Mouse (Mus musculus): ENCODE data around the gene Ccer2. TPM values are rescaled to one million over a fixed set of nuclear protein-coding genes. Genes with fewer than 3 reads are reported as not detected.

Ccer2 gene
- 0.72 and 1.1 TPM in 2 replicates for polyA plus RNA-seq (2015; fragmentation: Nextera tagmentation; extraction: Ambion mirVana)

DNA sequence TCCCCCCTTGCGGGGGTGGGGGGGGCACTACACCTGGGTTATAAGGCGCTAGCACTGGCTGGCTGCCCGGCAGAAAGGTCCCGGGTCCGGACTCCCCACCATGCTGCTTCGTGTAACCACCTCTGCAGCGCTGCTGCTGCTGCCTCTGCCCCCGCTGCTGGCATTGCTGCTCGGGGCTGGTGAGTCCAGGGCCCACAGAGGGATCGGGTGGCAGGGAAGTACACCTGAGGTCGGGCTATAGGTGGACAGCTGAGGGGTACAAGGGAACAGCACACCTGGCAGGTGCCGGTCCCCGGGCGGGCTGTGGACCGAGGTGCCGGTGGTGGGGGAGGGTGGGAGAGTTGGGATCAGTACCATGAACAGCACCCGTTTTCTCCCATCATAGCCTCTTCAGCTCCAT lies at the start of gene Ccer2:
Gene Ccer2 (plus strand): TSS at position 96 of the 400 bp plus-strand sequence.
- peaks cover 3% of the 10 kb centered on the region; the same call in 1 of the 2 replicates for H3K4me1 ChIP-seq (ENCODE audit: control insufficient read depth, insufficient read depth, low read depth, low read length)
- H3K4me3 ChIP-seq (ENCODE audit: low read length) = peak within 1 kb of the TSS; percentile 2; the same call in 1 of the 2 replicates
- H3K4me2 ChIP-seq (ENCODE audit: low read length) = peak within 1 kb of the TSS; percentile 40
- 6% methylated on average over 17 of the region's 17 CpGs for WGBS
- ATAC-seq = 0 out of 2 replicates have a peak, but pooled peaks have one; percentile 34
- H3K9ac ChIP-seq (ENCODE audit: low read depth, low read length) = peak within 1 kb of the TSS; percentile 6
- H3K27me3 ChIP-seq (replicated peaks; ENCODE audit: control insufficient read depth, insufficient read depth, low read length) = peaks cover 3% of the 10 kb centered on the region; the same call in 1 of the 2 replicates
- no peaks in the 10 kb centered on the region for H3K9me3 ChIP-seq (ENCODE audit: control insufficient read depth, low read length)
- H3K27ac ChIP-seq (ENCODE audit: low read depth, low read length) = no peak within 1 kb of the TSS
- peaks cover 20% of the 10 kb centered on the region for H3K36me3 ChIP-seq (ENCODE audit: control insufficient read depth, insufficient read depth, low read length)

DNA sequence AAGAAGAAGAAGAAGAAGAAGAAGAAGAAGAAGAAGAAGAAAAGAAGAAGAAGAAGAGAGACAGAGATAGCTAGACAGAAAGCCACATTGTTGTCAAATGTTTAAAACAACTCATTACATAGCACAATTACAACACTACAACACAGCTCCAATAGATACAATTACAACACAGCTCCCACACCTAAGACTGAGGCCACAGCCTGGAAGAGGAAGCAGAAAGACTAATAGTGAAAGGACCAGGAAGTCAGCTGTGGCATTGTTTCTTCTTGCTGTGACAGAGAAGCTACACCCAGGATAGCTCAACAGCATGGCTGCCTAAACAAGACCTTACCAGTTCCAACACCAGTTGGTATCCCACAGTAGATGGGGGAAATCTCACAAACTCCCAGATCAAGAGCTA lies 46.5 kb upstream of the Ccer2 start:
- no peak overlapping the region for H3K4me2 ChIP-seq (ENCODE audit: low read length)
- no peak for ATAC-seq
- H3K27me3 ChIP-seq (replicated peaks; ENCODE audit: control insufficient read depth, insufficient read depth, low read length) = no peaks in the 10 kb centered on the region
- H3K4me3 ChIP-seq (ENCODE audit: low read length) = no peak overlapping the region
- no peaks in the 10 kb centered on the region for H3K36me3 ChIP-seq (ENCODE audit: control insufficient read depth, insufficient read depth, low read length)
- H3K9me3 ChIP-seq (ENCODE audit: control insufficient read depth, low read length) = no peaks in the 10 kb centered on the region
- no peak overlapping the region for H3K27ac ChIP-seq (ENCODE audit: low read depth, low read length)
- no peak overlapping the region for H3K9ac ChIP-seq (ENCODE audit: low read depth, low read length)
- H3K4me1 ChIP-seq (ENCODE audit: control insufficient read depth, insufficient read depth, low read depth, low read length) = no peaks in the 10 kb centered on the region

DNA sequence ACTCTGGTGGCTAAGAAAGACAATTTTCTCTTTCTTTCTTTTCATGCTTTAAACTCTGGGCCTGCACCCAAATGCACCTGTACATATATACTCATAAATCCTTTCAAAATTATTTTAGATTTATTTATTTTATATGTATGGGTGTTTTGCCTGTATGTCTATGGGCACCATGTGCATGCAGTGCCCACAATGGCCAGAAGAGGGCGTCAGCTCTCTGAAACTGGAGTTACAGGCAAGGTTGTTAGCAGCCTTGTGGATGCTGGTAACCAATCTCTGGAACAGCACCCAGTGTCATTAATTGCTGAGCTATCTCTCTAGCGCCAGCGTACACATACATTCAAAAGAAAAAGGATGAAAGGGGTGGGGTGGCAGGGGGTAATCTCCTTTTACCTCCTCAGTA lies 45.0 kb upstream of the Ccer2 start:
- 63% methylated on average over 3 of the region's 3 CpGs for WGBS
- no peaks in the 10 kb centered on the region for H3K36me3 ChIP-seq (ENCODE audit: control insufficient read depth, insufficient read depth, low read length)
- H3K9me3 ChIP-seq (ENCODE audit: control insufficient read depth, low read length) = no peaks in the 10 kb centered on the region
- no peak for ATAC-seq
- H3K4me1 ChIP-seq (ENCODE audit: control insufficient read depth, insufficient read depth, low read depth, low read length) = no peaks in the 10 kb centered on the region
- no peak overlapping the region for H3K9ac ChIP-seq (ENCODE audit: low read depth, low read length)
- no peak overlapping the region for H3K4me2 ChIP-seq (ENCODE audit: low read length)
- H3K4me3 ChIP-seq (ENCODE audit: low read length) = no peak overlapping the region
- no peaks in the 10 kb centered on the region for H3K27me3 ChIP-seq (replicated peaks; ENCODE audit: control insufficient read depth, insufficient read depth, low read length)
- no peak overlapping the region for H3K27ac ChIP-seq (ENCODE audit: low read depth, low read length)

DNA sequence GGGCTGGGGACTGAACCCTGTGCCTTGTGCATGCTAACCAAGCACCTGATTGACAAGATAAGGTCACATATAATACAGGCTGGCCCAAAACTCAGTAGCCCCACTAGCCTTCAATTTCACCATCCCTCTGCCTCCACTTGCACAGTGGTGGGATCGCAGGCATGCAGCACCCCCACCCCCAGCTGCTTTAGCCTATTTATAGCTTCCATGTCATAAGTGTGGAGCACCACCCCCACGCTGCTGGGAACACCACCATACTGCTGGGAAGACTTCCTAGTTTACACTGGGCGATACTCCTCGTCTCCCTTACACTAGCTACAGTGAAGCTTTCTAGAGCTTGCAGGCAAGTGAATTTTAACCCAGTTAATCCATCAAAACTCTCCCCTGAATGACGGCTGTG lies 41.3 kb upstream of the Ccer2 start:
- H3K36me3 ChIP-seq (ENCODE audit: control insufficient read depth, insufficient read depth, low read length) = no peaks in the 10 kb centered on the region
- H3K4me3 ChIP-seq (ENCODE audit: low read length) = no peak overlapping the region
- no peaks in the 10 kb centered on the region for H3K27me3 ChIP-seq (replicated peaks; ENCODE audit: control insufficient read depth, insufficient read depth, low read length)
- no peak overlapping the region for H3K9ac ChIP-seq (ENCODE audit: low read depth, low read length)
- no peak overlapping the region for H3K27ac ChIP-seq (ENCODE audit: low read depth, low read length)
- no peaks in the 10 kb centered on the region for H3K9me3 ChIP-seq (ENCODE audit: control insufficient read depth, low read length)
- ATAC-seq = no peak
- H3K4me2 ChIP-seq (ENCODE audit: low read length) = no peak overlapping the region
- peaks cover 4% of the 10 kb centered on the region; the same call in 1 of the 2 replicates for H3K4me1 ChIP-seq (ENCODE audit: control insufficient read depth, insufficient read depth, low read depth, low read length)
- 88% methylated on average over 5 of the region's 5 CpGs for WGBS

DNA sequence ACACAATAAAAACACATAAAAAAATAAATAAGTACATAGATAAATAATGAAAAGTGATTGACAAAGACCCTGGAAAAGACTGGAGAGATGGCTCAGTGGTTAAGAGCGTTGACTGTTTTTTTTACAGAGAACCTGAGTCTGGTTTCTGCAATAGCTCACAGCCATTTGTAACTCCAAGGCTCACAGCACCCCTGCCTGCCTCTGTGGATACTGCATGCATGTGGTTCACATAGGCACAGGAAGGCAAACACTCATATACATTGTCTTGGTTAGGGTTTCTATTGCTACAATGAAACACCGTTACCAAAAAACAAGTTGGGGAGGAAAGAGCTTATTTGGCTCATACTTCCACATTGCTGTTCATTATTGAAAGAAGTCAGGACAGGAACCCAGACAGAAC lies 40.4 kb upstream of the Ccer2 start:
- Histone ChIP-seq H3K4me3 (ENCODE audit: low read length) (no peak overlapping the region), H3K9ac (ENCODE audit: low read depth, low read length) (no peak overlapping the region), H3K4me2 (ENCODE audit: low read length) (no peak overlapping the region), H3K27ac (ENCODE audit: low read depth, low read length) (no peak overlapping the region), H3K9me3 (ENCODE audit: control insufficient read depth, low read length) (no peaks in the 10 kb centered on the region), H3K27me3 (replicated peaks; ENCODE audit: control insufficient read depth, insufficient read depth, low read length) (no peaks in the 10 kb centered on the region), H3K36me3 (ENCODE audit: control insufficient read depth, insufficient read depth, low read length) (no peaks in the 10 kb centered on the region), H3K4me1 (ENCODE audit: control insufficient read depth, insufficient read depth, low read depth, low read length) (peaks cover 4% of the 10 kb centered on the region; the same call in 1 of the 2 replicates)
- 97% methylated on average over 2 of the region's 2 CpGs for WGBS
- ATAC-seq = no peak

DNA sequence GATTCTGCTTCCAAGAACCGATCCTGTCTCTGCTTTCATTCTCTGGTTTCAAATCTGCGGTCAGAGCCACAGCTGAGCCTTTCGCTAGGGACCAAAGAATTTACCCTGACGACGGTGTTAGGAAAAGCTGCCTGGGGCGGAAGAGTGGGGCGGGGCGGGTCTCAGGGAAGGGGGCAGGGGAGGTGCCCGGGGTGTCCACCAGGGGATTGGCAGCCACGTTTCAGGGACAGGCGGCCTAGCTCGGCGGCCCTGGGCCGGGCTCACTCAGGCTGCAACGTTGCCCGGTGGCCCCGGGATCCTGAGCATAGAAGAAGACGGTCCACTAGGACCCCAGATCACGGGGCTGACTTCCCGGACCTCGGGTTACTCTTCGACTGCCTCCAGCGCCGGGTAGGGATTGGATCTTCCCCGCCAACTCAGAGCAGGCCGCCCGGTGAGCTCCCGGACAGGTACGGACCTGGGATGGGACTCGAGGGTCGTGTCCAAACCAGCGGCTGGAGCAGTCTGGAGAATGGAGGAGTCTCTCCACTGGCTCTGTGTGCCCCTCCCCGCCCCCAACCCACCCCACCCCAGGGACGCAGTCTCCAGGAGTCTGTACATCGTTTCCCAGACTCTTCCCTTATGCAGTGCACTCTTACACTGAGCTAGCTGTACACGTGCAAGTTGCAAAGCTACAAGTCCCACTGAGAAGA lies 39.2 kb upstream of the Ccer2 start, which contains the start of gene Fbxo17:
Gene Fbxo17 (plus strand): TSS at position 215 of the 692 bp plus-strand sequence.
- Histone ChIP-seq H3K27ac (ENCODE audit: low read depth, low read length) (no peak within 1 kb of the TSS), H3K4me3 (ENCODE audit: low read length) (peak within 1 kb of the TSS; percentile 45), H3K36me3 (ENCODE audit: control insufficient read depth, insufficient read depth, low read length) (no peaks in the 10 kb centered on the region), H3K4me1 (ENCODE audit: control insufficient read depth, insufficient read depth, low read depth, low read length) (peaks cover 4% of the 10 kb centered on the region; the same call in 1 of the 2 replicates), H3K9me3 (ENCODE audit: control insufficient read depth, low read length) (no peaks in the 10 kb centered on the region), H3K4me2 (ENCODE audit: low read length) (peak within 1 kb of the TSS; percentile 83), H3K9ac (ENCODE audit: low read depth, low read length) (peak within 1 kb of the TSS; percentile 67), H3K27me3 (replicated peaks; ENCODE audit: control insufficient read depth, insufficient read depth, low read length) (no peaks in the 10 kb centered on the region)
- WGBS = 2% methylated on average over 33 of the region's 36 CpGs
- peak; percentile 77 for ATAC-seq

DNA sequence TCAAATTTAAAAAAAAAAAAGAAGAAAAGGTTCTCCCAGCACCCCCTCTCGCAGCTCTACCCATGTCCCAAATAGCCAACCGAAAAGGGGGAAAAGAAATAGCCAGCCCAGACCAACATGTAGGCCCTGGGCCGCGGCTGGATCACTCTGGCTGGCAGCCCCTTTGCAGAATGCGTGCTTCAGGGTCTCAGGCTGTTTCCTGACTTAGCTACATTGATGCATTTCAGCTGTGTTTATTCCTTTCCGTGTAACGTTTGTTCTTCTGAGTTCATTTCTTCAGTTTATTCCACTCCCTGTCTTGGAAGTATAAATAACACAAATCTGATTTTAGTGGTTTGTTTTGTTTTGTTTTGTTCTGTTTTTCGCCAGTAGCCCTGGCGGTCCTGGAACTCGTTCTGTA lies 38.2 kb upstream of the Ccer2 start:
- 87% methylated on average over 10 of the region's 10 CpGs for WGBS

DNA sequence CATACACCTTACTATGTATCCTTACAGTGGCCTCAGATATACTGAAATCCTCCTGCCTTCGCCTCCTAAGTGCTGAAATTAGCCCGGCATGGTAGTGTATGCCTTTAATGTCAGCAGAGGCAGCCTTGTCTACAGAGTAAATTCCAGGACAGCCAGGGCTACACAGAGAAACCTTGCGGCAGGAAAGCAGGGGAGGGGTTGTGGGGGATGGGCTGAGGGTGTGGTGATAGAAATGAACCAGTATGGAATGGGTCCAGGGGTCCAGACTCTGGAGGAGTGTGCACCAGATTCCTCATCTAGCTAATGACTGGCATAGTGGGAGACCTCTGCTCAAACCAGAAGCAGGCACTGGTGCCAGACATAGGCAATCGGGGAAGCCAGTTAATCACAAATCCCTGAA lies 36.8 kb upstream of the Ccer2 start:
- Histone ChIP-seq H3K27ac (ENCODE audit: low read depth, low read length) (no peak overlapping the region), H3K36me3 (ENCODE audit: control insufficient read depth, insufficient read depth, low read length) (no peaks in the 10 kb centered on the region), H3K9me3 (ENCODE audit: control insufficient read depth, low read length) (no peaks in the 10 kb centered on the region), H3K4me1 (ENCODE audit: control insufficient read depth, insufficient read depth, low read depth, low read length) (peaks cover 4% of the 10 kb centered on the region; the same call in 1 of the 2 replicates), H3K4me2 (ENCODE audit: low read length) (no peak overlapping the region), H3K4me3 (ENCODE audit: low read length) (no peak overlapping the region), H3K27me3 (replicated peaks; ENCODE audit: control insufficient read depth, insufficient read depth, low read length) (no peaks in the 10 kb centered on the region), H3K9ac (ENCODE audit: low read depth, low read length) (no peak overlapping the region; the same call in 1 of the 2 replicates)
- no peak for ATAC-seq
- 66% methylated on average over 4 of the region's 4 CpGs for WGBS

More for the DNA sequence above, 38.2 kb upstream of the Ccer2 start:
- Histone ChIP-seq H3K9ac (ENCODE audit: low read depth, low read length) (no peak overlapping the region), H3K4me1 (ENCODE audit: control insufficient read depth, insufficient read depth, low read depth, low read length) (peaks cover 4% of the 10 kb centered on the region; the same call in 1 of the 2 replicates), H3K4me2 (ENCODE audit: low read length) (no peak overlapping the region), H3K27ac (ENCODE audit: low read depth, low read length) (no peak overlapping the region), H3K36me3 (ENCODE audit: control insufficient read depth, insufficient read depth, low read length) (no peaks in the 10 kb centered on the region), H3K4me3 (ENCODE audit: low read length) (no peak overlapping the region), H3K9me3 (ENCODE audit: control insufficient read depth, low read length) (no peaks in the 10 kb centered on the region), H3K27me3 (replicated peaks; ENCODE audit: control insufficient read depth, insufficient read depth, low read length) (no peaks in the 10 kb centered on the region)
- no peak for ATAC-seq

DNA sequence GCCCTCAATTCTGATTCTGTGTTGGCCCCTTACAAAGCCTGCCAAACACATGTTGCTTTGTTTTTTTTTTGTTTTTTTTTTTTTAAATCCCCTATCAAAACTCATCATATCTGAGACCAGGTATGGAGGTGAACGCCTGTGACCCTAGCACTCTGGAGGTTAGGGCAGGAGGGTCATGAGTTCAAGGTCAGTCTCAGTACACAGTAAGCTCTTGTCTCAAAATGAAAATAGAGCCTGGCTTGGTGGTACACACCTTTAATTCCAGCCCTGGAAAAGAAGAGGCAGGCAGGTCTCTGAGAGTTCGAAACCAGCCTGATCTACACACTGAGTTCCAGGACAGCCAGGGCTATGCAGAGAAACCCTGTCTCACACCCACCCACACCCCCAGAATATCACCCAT lies 36.3 kb upstream of the Ccer2 start:
- H3K27me3 ChIP-seq (replicated peaks; ENCODE audit: control insufficient read depth, insufficient read depth, low read length) = no peaks in the 10 kb centered on the region
- WGBS = 90% methylated on average over 2 of the region's 2 CpGs

More for the DNA sequence above, 36.3 kb upstream of the Ccer2 start:
- Histone ChIP-seq H3K36me3 (ENCODE audit: control insufficient read depth, insufficient read depth, low read length) (no peaks in the 10 kb centered on the region), H3K4me1 (ENCODE audit: control insufficient read depth, insufficient read depth, low read depth, low read length) (peaks cover 4% of the 10 kb centered on the region; the same call in 1 of the 2 replicates), H3K9me3 (ENCODE audit: control insufficient read depth, low read length) (no peaks in the 10 kb centered on the region), H3K27ac (ENCODE audit: low read depth, low read length) (no peak overlapping the region), H3K4me2 (ENCODE audit: low read length) (no peak overlapping the region), H3K9ac (ENCODE audit: low read depth, low read length) (no peak overlapping the region), H3K4me3 (ENCODE audit: low read length) (no peak overlapping the region)
- no peak for ATAC-seq

Measured in hindbrain, embryonic 16.5 days (tissue).